Mouse (Mus musculus): ENCODE results near the gene Cpa4. TPM values are rescaled to one million over a fixed set of nuclear protein-coding genes. Genes with fewer than 3 reads are reported as not detected.

Gene Cpa4
- polyA plus RNA-seq, 2 experiments = 0.05 to 0.07 TPM

GRCm38 (mm10) chr6:30591851-30592404 lies 23.8 kb downstream of the Cpa4 start:
- H3K36me3 ChIP-seq (replicated peaks; ENCODE audit: control insufficient read depth, insufficient read depth, low read depth) = no peaks in the 10 kb centered on the region
- no peak overlapping the region for H3K27ac ChIP-seq
- no peak overlapping the region for H3K4me2 ChIP-seq (ENCODE audit: low read depth)
- H3K9ac ChIP-seq (replicated peaks) = no peak overlapping the region
- no peaks in the 10 kb centered on the region for H3K27me3 ChIP-seq (ENCODE audit: control insufficient read depth, insufficient read depth, low read length)
- H3K9me3 ChIP-seq (ENCODE audit: control insufficient read depth, low read length) = no peaks in the 10 kb centered on the region
- TF ChIP-seq EP300 (IDR thresholded peaks at IDR 0.05; ENCODE audit: low read depth) (no peak), CTCF (IDR thresholded peaks at IDR 0.05; ENCODE audit: low read depth) (no peak)
- ATAC-seq (ENCODE audit: insufficient read depth) (no peak), DNase-seq (ENCODE audit: low read depth in 3 of 3, low spot score in 3 of 3) (no peak)
- H3K4me3 ChIP-seq (ENCODE audit: insufficient read depth in 1 of 2, low read depth in 2 of 2, low read length in 2 of 2) = no peak overlapping the region
- no peaks in the 10 kb centered on the region for H3K4me1 ChIP-seq (replicated peaks; ENCODE audit: control insufficient read depth in 2 of 2, insufficient read depth in 2 of 2, low read length in 1 of 2)
- WGBS (ENCODE audit: insufficient replicate concordance) = 37% methylated on average over 5 of the region's 5 CpGs

GRCm38 (mm10) chr6:30592417-30592974 lies 24.3 kb downstream of the Cpa4 start:
- DNase-seq (ENCODE audit: low read depth in 3 of 3, low spot score in 3 of 3) (no peak), ATAC-seq (ENCODE audit: insufficient read depth) (no peak)
- Histone ChIP-seq H3K9me3 (ENCODE audit: control insufficient read depth, low read length) (no peaks in the 10 kb centered on the region), H3K4me1 (replicated peaks; ENCODE audit: control insufficient read depth in 2 of 2, insufficient read depth in 2 of 2, low read length in 1 of 2) (no peaks in the 10 kb centered on the region; a peak in 1 of 4 replicates), H3K4me2 (ENCODE audit: low read depth) (no peak overlapping the region), H3K9ac (replicated peaks) (no peak overlapping the region), H3K27ac (no peak overlapping the region), H3K36me3 (replicated peaks; ENCODE audit: control insufficient read depth, insufficient read depth, low read depth) (no peaks in the 10 kb centered on the region), H3K4me3 (ENCODE audit: insufficient read depth in 1 of 2, low read depth in 2 of 2, low read length in 2 of 2) (no peak overlapping the region), H3K27me3 (ENCODE audit: control insufficient read depth, insufficient read depth, low read length) (no peaks in the 10 kb centered on the region)
- WGBS (ENCODE audit: insufficient replicate concordance) = 52% methylated on average over 10 of the region's 10 CpGs
- TF ChIP-seq CTCF (IDR thresholded peaks at IDR 0.05; ENCODE audit: low read depth) = no peak
- no peak for TF ChIP-seq EP300 (IDR thresholded peaks at IDR 0.05; ENCODE audit: low read depth)

- H3K4me2 ChIP-seq (ENCODE audit: low read depth) = no peak overlapping the region
- WGBS (ENCODE audit: insufficient replicate concordance) = 34% methylated on average over 7 of the region's 7 CpGs
- no peaks in the 10 kb centered on the region for H3K36me3 ChIP-seq (replicated peaks; ENCODE audit: control insufficient read depth, insufficient read depth, low read depth)
- no peak overlapping the region for H3K9ac ChIP-seq (replicated peaks)
- DNase-seq (ENCODE audit: low read depth in 3 of 3, low spot score in 3 of 3) (no peak), ATAC-seq (ENCODE audit: insufficient read depth) (no peak)
- no peak overlapping the region for H3K4me3 ChIP-seq (ENCODE audit: insufficient read depth in 1 of 2, low read depth in 2 of 2, low read length in 2 of 2)
- H3K9me3 ChIP-seq (ENCODE audit: control insufficient read depth, low read length) = no peaks in the 10 kb centered on the region
- H3K27me3 ChIP-seq (ENCODE audit: control insufficient read depth, insufficient read depth, low read length) = no peaks in the 10 kb centered on the region
- no peak overlapping the region for H3K27ac ChIP-seq
- no peaks in the 10 kb centered on the region; a peak in 1 of 4 replicates for H3K4me1 ChIP-seq (replicated peaks; ENCODE audit: control insufficient read depth in 2 of 2, insufficient read depth in 2 of 2, low read length in 1 of 2)
- TF ChIP-seq EP300 (IDR thresholded peaks at IDR 0.05; ENCODE audit: low read depth) = no peak
Measured at GRCm38 (mm10) chr6:30594364-30594763, 26.2 kb downstream of the Cpa4 start.

GRCm38 (mm10) chr6:30596230-30596898 lies 28.2 kb downstream of the Cpa4 start:
- WGBS (ENCODE audit: insufficient replicate concordance) = 69% methylated on average over 8 of the region's 8 CpGs
- Histone ChIP-seq H3K4me2 (ENCODE audit: low read depth) (no peak overlapping the region), H3K27me3 (ENCODE audit: control insufficient read depth, insufficient read depth, low read length) (no peaks in the 10 kb centered on the region), H3K9me3 (ENCODE audit: control insufficient read depth, low read length) (no peaks in the 10 kb centered on the region), H3K4me1 (replicated peaks; ENCODE audit: control insufficient read depth in 2 of 2, insufficient read depth in 2 of 2, low read length in 1 of 2) (no peaks in the 10 kb centered on the region; a peak in 1 of 4 replicates), H3K36me3 (replicated peaks; ENCODE audit: control insufficient read depth, insufficient read depth, low read depth) (no peaks in the 10 kb centered on the region), H3K27ac (no peak overlapping the region), H3K9ac (replicated peaks) (no peak overlapping the region), H3K4me3 (ENCODE audit: insufficient read depth in 1 of 2, low read depth in 2 of 2, low read length in 2 of 2) (no peak overlapping the region)
- no peak for ATAC-seq (ENCODE audit: insufficient read depth)
- TF ChIP-seq CTCF (IDR thresholded peaks at IDR 0.05; ENCODE audit: low read depth) (no peak), EP300 (IDR thresholded peaks at IDR 0.05; ENCODE audit: low read depth) (no peak)
- DNase-seq (ENCODE audit: low read depth in 3 of 3, low spot score in 3 of 3) = no peak

- DNase-seq (ENCODE audit: low read depth in 3 of 3, low spot score in 3 of 3) (no peak), ATAC-seq (ENCODE audit: insufficient read depth) (no peak)
- no peaks in the 10 kb centered on the region for H3K9me3 ChIP-seq (ENCODE audit: control insufficient read depth, low read length)
- no peak overlapping the region for H3K4me2 ChIP-seq (ENCODE audit: low read depth)
- WGBS (ENCODE audit: insufficient replicate concordance) = 56% methylated on average over 3 of the region's 3 CpGs
- H3K9ac ChIP-seq (replicated peaks) = no peak overlapping the region
- H3K36me3 ChIP-seq (replicated peaks; ENCODE audit: control insufficient read depth, insufficient read depth, low read depth) = no peaks in the 10 kb centered on the region
- no peak for TF ChIP-seq EP300 (IDR thresholded peaks at IDR 0.05; ENCODE audit: low read depth)
- no peak for TF ChIP-seq CTCF (IDR thresholded peaks at IDR 0.05; ENCODE audit: low read depth)
- H3K4me1 ChIP-seq (replicated peaks; ENCODE audit: control insufficient read depth in 2 of 2, insufficient read depth in 2 of 2, low read length in 1 of 2) = no peaks in the 10 kb centered on the region; a peak in 1 of 4 replicates
- no peak overlapping the region for H3K4me3 ChIP-seq (ENCODE audit: insufficient read depth in 1 of 2, low read depth in 2 of 2, low read length in 2 of 2)
- H3K27ac ChIP-seq = no peak overlapping the region
- no peaks in the 10 kb centered on the region for H3K27me3 ChIP-seq (ENCODE audit: control insufficient read depth, insufficient read depth, low read length)
Measured at GRCm38 (mm10) chr6:30600033-30600432, 31.9 kb downstream of the Cpa4 start.
